Mouse (Mus musculus) bone marrow, adult 2 months (tissue): ENCODE data around the gene Ccdc6. TPM values are rescaled to one million over a fixed set of nuclear protein-coding genes. Genes with fewer than 3 reads are reported as not detected.

Source experiments
- H3K27ac ChIP-seq: fragments of 200-500 bp; 2 replicates; pipeline ENCODE4 v1.5.1; 2012; ENCODE audit warnings: low read depth, mild to moderate bottlenecking, control low read depth, inconsistent platforms, low read length; ENCODE audit not compliant: control insufficient read depth, poor library complexity, insufficient read depth
- H3K4me1 ChIP-seq: fragments of 200-500 bp; 2 replicates; pipeline ENCODE4 v1.6.1; 2011; ENCODE audit warnings: low read length; ENCODE audit not compliant: control insufficient read depth, insufficient read depth
- H3K4me3 ChIP-seq: fragments of 200-500 bp; replicated peaks from 2 replicates; pipeline ENCODE3; 2011; ENCODE audit warnings: mild to moderate bottlenecking, low read depth, low read length, control low read depth; ENCODE audit not compliant: control insufficient read depth
- CTCF ChIP-seq: fragments of 200-500 bp; IDR thresholded peaks from 2 replicates; pipeline ENCODE4 v1.5.1; 2011; ENCODE audit warnings: low read length, control low read depth; ENCODE audit not compliant: control insufficient read depth, insufficient read depth
- POLR2A ChIP-seq: fragments of 200-500 bp; IDR thresholded peaks from 2 replicates; pipeline ENCODE4 v1.6.1; 2011; ENCODE audit warnings: low read depth, mild to moderate bottlenecking, control low read depth, low read length, borderline replicate concordance; ENCODE audit not compliant: control insufficient read depth
- WGBS: fragments of 180-500 bp; shearing (Covaris S2); methylation state at CpG from one replicate; pipeline ENCODE4 v1.1.7; 2018; 5-methylcytosine and 5-hydroxymethylcytosine counted together
- polyA plus RNA-seq: library from polyadenylated mRNA; stranded (reverse); fragments of >200 nt; gene quantifications from 2 replicates; pipeline ENCODE4 v1.2.4, GENCODE M21; 2011; ENCODE audit warnings: low replicate concordance; ENCODE audit not compliant: missing spikeins, insufficient read depth, insufficient read length

Gene Ccdc6
- polyA plus RNA-seq, 1 experiment = 19.1 TPM

DNA sequence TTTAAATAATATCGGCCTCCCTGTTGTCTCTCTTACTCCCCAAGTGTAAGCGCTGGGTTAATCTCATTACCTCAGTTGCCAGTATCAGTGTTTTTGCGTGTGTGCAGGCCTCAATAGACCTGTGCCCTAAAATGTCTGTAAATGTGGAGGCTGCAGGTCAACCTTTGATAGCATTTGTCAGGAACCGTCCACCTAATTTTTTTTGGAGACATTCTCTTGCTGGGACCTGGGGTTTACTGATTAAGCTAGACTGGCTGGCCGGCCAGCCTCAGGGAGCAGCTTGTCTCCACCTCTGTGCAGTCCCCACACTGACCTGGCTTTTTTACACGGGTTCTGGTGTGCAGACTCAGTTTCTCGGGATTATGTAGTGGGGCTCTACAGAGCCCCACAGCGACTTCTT lies 30.4 kb downstream of the Ccdc6 start:
- Histone ChIP-seq H3K4me3 (no peak overlapping the region), H3K27ac (peak overlapping the region; percentile 60), H3K4me1 (peaks cover 4% of the 10 kb centered on the region; the same call in 1 of the 2 replicates)
- 67% methylated on average over 8 of the region's 8 CpGs for WGBS
- TF ChIP-seq CTCF = no peak
- no peak for TF ChIP-seq POLR2A

DNA sequence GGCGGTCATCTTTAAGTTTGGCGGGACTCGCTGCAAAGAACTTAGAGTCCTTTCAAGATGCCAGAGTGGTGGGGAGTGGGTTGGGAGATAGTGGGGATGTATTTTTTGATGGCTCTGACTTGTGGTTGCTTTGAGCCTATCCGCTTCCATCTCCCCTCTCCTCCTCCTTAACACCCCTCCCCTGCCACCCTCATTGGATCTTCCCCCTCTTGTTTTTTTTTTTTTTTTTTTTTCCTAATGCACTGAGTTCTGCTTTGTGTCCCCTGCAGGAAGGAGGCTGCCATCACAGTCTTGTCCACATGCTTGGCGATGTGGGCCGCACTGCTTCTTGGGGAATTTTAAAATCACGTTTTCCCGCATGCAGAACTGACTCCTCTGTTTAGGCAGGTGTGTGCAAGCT lies 31.5 kb downstream of the Ccdc6 start:
- 75% methylated on average over 8 of the region's 8 CpGs for WGBS
- Histone ChIP-seq H3K27ac (no peak overlapping the region), H3K4me1 (peaks cover 7% of the 10 kb centered on the region; the same call in 1 of the 2 replicates), H3K4me3 (no peak overlapping the region)
- TF ChIP-seq POLR2A (no peak), CTCF (no peak)

DNA sequence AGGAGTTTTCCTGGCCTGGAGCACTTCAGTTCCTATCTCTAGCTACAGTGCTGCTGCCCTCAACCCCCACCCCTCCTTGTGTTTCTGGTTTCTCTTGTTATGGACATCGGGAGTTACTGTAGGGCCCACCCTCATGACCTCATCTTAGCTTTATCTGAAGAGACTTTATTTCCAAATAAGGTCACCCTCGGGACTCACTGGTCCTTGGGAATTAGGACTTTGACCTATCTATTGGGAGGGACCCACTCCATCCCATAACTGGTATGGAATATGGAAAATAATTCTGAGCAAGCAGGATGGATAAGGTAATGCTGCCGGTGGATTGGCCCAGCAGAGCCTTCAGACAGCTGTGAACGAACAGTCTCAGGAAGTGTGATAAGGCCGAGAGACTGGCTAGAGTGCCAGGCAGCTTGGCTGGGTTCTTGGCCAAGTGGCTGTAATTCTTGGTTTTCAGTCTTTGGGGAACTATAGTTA lies 35.2 kb downstream of the Ccdc6 start:
- 20% methylated on average over 5 of the region's 5 CpGs for WGBS
- H3K4me3 ChIP-seq = no peak overlapping the region
- TF ChIP-seq CTCF (no peak), POLR2A (no peak)
- peak overlapping the region; percentile 26; the same call in 1 of the 2 replicates for H3K27ac ChIP-seq
- H3K4me1 ChIP-seq = peaks cover 5% of the 10 kb centered on the region; the same call in 1 of the 2 replicates

DNA sequence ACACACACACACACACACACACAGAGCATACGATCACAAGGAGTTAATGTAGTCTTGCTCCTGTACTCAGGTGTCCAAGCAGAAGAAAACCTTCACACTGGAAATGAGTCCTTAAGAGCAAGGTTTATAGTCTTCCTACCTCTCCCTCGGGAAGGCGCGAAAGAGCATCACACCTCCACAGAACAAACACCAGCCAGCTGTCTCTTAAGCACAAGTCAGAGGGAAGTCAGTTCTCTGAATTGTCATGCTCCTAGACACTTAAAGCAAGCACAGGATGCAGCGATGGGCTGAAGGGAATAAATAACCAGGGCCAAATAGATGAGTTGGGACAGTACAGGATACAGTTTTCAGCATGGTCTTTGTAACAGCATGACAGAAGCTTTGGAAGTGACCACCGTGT lies 35.8 kb downstream of the Ccdc6 start:
- WGBS = 65% methylated on average over 6 of the region's 6 CpGs
- peaks cover 5% of the 10 kb centered on the region; the same call in 1 of the 2 replicates for H3K4me1 ChIP-seq
- peak overlapping the region; percentile 37; the same call in 1 of the 2 replicates for H3K27ac ChIP-seq
- H3K4me3 ChIP-seq = no peak overlapping the region
- TF ChIP-seq POLR2A (no peak), CTCF (no peak)

DNA sequence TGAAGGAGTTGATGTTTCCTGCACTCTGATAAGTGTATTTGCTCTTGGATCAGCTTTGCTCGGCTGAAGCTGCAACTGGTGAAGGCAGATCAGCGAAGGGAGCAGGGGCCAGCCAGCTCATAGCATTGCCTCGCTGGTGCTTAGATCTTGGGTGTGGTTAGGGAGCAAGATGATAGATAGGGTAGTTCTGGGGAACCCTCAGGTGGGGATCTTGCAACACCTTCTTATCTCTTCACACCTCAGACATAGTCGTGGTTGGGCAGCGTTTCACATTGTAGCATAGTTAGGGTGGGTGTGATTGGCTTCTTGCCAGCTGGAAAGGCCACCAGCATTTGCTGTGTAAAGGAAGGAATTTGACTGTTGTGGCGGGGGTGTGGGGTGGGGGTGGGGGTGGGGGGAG lies 36.3 kb downstream of the Ccdc6 start:
- WGBS = 34% methylated on average over 6 of the region's 6 CpGs
- H3K4me1 ChIP-seq = peaks cover 5% of the 10 kb centered on the region; the same call in 1 of the 2 replicates
- no peak for TF ChIP-seq POLR2A
- no peak for TF ChIP-seq CTCF
- H3K4me3 ChIP-seq = no peak overlapping the region
- H3K27ac ChIP-seq = peak overlapping the region; percentile 37; the same call in 1 of the 2 replicates

DNA sequence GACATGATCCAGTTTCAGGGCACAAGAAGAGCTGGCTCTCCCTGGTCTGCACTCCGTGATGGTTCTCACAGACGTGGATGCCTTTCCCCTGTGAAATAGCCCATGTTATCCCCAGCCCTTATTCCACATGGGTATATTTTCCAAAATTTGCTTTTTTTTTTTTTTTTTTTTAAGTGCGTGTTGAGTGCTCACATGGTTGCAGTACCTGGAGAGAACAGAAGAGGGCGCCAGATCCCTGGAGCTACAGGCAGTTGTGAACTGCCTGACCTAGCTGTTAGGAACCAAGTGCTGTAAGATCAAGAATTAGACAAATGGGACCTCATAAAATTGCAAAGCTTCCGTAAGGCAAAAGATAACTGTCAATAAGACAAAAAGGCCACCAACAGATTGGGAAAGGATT lies 38.8 kb downstream of the Ccdc6 start:
- H3K4me1 ChIP-seq = peaks cover 5% of the 10 kb centered on the region; the same call in 1 of the 2 replicates
- WGBS = 82% methylated on average over 5 of the region's 5 CpGs

DNA sequence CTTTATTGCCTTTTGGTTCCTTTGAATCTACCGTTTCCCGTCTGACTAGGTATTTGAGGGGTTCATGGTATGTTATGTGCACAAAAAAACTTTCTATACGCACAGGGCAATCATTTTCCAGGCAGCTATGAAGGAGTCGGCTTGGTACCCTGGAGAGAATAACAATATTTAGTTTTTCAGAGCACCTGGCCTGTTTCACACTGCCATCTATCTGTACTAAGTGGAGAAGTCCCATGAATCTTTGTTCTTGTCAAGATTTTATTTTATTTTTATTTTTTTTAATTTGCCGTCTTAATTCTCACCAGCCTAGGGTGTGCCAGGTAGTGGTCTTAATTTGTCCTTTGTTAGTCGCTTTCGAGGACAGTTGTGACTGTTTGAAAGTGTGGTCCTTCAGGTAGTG lies 40.7 kb downstream of the Ccdc6 start:
- no peak overlapping the region for H3K4me3 ChIP-seq
- no peak for TF ChIP-seq POLR2A
- TF ChIP-seq CTCF = no peak
- no peak overlapping the region for H3K27ac ChIP-seq
- WGBS = 89% methylated on average over 7 of the region's 7 CpGs
- H3K4me1 ChIP-seq = peaks cover 2% of the 10 kb centered on the region; the same call in 1 of the 2 replicates

More for the DNA sequence above, 38.8 kb downstream of the Ccdc6 start:
- TF ChIP-seq POLR2A (no peak), CTCF (peak; percentile 80)
- Histone ChIP-seq H3K4me3 (no peak overlapping the region), H3K27ac (no peak overlapping the region)

DNA sequence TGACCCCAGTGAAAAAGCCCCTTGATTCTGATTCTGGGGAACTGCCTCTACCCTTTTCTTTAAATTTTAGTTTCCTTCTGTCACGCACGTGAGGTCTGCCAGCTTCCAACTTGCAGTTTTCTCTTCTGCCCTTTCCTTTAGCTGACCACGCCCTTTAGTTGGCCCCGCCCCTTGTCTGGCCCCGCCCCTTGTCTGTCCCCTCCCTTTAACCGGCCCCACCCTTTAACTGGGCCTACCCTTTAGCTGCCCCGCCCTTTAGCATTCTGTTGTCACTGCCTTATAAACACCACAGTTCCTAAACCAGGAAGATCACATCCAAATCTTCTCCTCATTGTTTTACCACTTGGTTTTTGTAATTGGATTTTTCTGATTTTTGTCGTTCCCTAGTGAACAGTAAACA lies 41.2 kb downstream of the Ccdc6 start:
- Histone ChIP-seq H3K4me3 (no peak overlapping the region), H3K4me1 (peaks cover 2% of the 10 kb centered on the region; the same call in 1 of the 2 replicates), H3K27ac (no peak overlapping the region)
- WGBS = 54% methylated on average over 8 of the region's 8 CpGs
- TF ChIP-seq POLR2A (no peak), CTCF (no peak)

DNA sequence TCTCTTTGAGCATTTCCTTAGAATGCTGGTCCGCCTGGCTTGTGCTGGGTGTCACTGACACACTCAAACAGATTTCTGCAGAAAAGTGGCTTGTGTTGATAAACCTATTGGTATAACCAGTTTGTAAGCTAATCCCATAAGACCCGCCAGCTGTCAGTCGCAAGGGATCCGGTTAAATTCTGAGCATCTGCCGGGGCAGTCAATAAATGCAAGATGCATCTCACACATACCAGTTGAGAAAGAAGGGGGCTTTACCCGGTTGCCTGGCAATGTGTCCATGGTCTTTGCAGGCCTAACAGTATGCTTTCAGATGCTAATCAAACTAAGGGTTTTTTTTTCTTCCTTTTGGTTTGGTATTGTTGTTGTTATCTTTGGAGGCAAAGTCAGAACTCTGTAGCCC lies 42.4 kb downstream of the Ccdc6 start:
- Histone ChIP-seq H3K4me3 (no peak overlapping the region), H3K4me1 (no peaks in the 10 kb centered on the region), H3K27ac (no peak overlapping the region)
- 92% methylated on average over 6 of the region's 6 CpGs for WGBS
- TF ChIP-seq CTCF = no peak
- no peak for TF ChIP-seq POLR2A
